Mouse (Mus musculus) megakaryocyte-erythroid progenitor cell, adult 5-6 weeks (primary cell): Measurements from ENCODE around the gene Atp5c1. TPM values are rescaled to one million over a fixed set of nuclear protein-coding genes. Genes with fewer than 3 reads are reported as not detected.

Source experiments
- ATAC-seq: replicated peaks from 2 replicates; pipeline ENCODE4 v1.8.0; 2016; ENCODE audit warnings: mild to moderate bottlenecking, inconsistent platforms; ENCODE audit not compliant: severe bottlenecking, poor library complexity, low FRiP score, low TSS enrichment
- total RNA-seq, 2 experiments: library from RNA; stranded (forward) in 1 of 2; stranded (reverse) in 1 of 2; fragments of 200-1000, 215-1000 nt in 1 of 2; fragments of >200 nt in 1 of 2; fragmentation: Nextera tagmentation in 1 of 2; gene quantifications; 2 replicates each; pipeline ENCODE4 v1.2.3; 2014 to 2017

The Atp5c1 gene
- total RNA-seq, 2 experiments from 2014 or later: 461 to 496 TPM

- ATAC-seq: peak; percentile 31; the same call in 1 of the 2 replicates
Measured at GRCm38 (mm10) chr2:10071751-10072150, 8.6 kb downstream of the Atp5c1 start.

- ATAC-seq: no peak
Measured at GRCm38 (mm10) chr2:10058836-10059235, 21.5 kb downstream of the Atp5c1 start.

- no peak for ATAC-seq
Measured at GRCm38 (mm10) chr2:10051996-10052395, 28.3 kb downstream of the Atp5c1 start.

GRCm38 (mm10) chr2:10050878-10051277 is 29.4 kb downstream of the Atp5c1 start:
- no peak for ATAC-seq

- peak; percentile 25; the same call in 1 of the 2 replicates for ATAC-seq
Measured at GRCm38 (mm10) chr2:10049456-10049855, 30.9 kb downstream of the Atp5c1 start.

- ATAC-seq: peak; percentile 86
Measured at GRCm38 (mm10) chr2:10048461-10048860, 31.8 kb downstream of the Atp5c1 start, which contains the start of gene Taf3. Taf3 (minus strand) TSS chr2:10048596.

GRCm38 (mm10) chr2:10047758-10048436 is 32.4 kb downstream of the Atp5c1 start:
- peak; percentile 55 for ATAC-seq

- ATAC-seq: no peak
Measured at GRCm38 (mm10) chr2:10034976-10035375, 45.3 kb downstream of the Atp5c1 start.

GRCm38 (mm10) chr2:10033684-10034083 is 46.6 kb downstream of the Atp5c1 start:
- ATAC-seq: 0 out of 2 replicates have a peak, but pooled peaks have one; percentile 63

GRCm38 (mm10) chr2:10029755-10030154 is 50.6 kb downstream of the Atp5c1 start:
- no peak for ATAC-seq

GRCm38 (mm10) chr2:10024264-10024663 is 56.0 kb downstream of the Atp5c1 start:
- no peak for ATAC-seq

GRCm38 (mm10) chr2:10021296-10021695 is 59.0 kb downstream of the Atp5c1 start:
- ATAC-seq: no peak

- 0 out of 2 replicates have a peak, but pooled peaks have one; percentile 7 for ATAC-seq
Measured at GRCm38 (mm10) chr2:10014951-10015635, 65.2 kb downstream of the Atp5c1 start.

- 0 out of 2 replicates have a peak, but pooled peaks have one; percentile 56 for ATAC-seq
Measured at GRCm38 (mm10) chr2:10010263-10010909, 69.9 kb downstream of the Atp5c1 start.

- ATAC-seq: no peak
Measured at GRCm38 (mm10) chr2:10009671-10010254, 70.5 kb downstream of the Atp5c1 start.

GRCm38 (mm10) chr2:10008593-10008992 is 71.7 kb downstream of the Atp5c1 start:
- no peak; the same call in 1 of the 2 replicates for ATAC-seq
